Mouse (Mus musculus) T-helper 1 cell (primary cell): Measurements from ENCODE around the gene Nfatc2.

Experiments
- in situ Hi-C: fragments of 300-600 bp; cut with MboI, MseI; formaldehyde crosslinking; loops from one replicate; pipeline ENCODE4 v1.15.1; 2025; ENCODE audit warnings: high pct_unique_total_duplicates

Nfatc2 gene

GRCm38 (mm10) chr2:168609653-168610248, 8.3 kb upstream of the Nfatc2 start:
- in situ Hi-C loops: no loop called here

DNA sequence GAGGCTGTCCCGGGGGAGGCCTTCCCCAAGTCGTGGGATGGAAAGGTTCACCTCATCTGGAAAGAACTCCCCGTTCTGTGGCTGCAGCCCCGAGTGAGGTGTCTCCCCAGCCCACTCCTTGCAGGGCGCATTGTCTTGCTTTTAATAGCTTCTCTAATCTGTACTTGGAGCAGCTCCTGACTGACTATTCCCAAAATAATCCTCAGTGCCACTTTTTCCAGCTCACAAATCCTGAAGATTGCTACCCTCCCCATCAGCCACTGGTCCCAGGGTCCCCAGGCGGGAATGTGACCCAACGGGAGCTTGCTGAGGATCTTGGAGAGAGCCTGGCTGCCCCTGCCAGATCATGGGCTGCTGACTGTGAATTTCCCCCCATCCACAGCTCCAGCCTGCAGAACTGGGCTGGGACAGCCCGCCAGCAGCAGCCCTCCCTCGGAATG, 6.7 kb upstream of the Nfatc2 start:
- in situ Hi-C loops: no loop called here

GRCm38 (mm10) chr2:168604655-168605070, 3.2 kb upstream of the Nfatc2 start:
- in situ Hi-C loops: no loop called here

DNA sequence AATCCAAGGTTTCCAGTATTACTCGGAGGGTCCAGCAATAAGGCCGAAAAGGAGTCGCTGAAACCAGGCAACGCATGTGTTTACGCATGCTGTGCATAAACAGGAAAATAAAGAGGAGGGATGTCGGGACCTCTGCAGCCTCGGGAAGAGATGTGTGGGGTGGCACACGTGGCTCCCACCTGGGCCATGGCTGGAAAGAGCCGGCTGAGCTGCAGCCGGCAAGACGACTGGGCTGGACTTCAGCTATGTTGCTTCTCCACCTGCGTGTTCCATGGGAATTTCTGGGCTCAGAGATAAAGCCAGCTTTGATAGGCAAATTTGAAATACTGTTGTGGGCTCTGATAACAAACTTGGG, 907 bp upstream of the Nfatc2 start:
- in situ Hi-C loops: no loop called here

- in situ Hi-C loops: no loop called here
Measured at GRCm38 (mm10) chr2:168600750-168601490, 537 bp downstream of the Nfatc2 start.

GRCm38 (mm10) chr2:168595693-168596092, 5.8 kb downstream of the Nfatc2 start:
- in situ Hi-C loops: loop anchor here (25.0 kb wide), 2 partner anchors 633 to 1692 kb away; no protein-coding TSS in a partner anchor

DNA sequence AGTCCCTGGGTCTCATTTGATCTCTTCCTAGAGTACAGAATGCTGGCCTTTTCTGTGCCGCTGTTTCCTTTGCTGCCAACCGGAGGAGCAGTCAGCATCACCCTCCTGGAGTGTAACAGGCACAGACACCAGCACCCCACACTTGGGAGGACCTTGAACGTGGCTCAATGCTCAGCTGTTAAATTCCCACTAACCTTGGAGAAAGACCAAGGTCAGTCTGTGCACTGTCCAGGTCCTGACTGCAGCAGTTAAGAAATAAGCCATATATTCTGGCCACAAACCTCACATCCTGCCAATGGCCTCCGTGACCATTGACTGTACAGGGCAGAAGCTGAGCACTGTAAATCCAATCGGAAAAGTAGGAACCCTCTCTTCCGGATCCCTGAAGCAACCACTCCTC, 7.8 kb downstream of the Nfatc2 start:
- in situ Hi-C loops: loop anchor here (25.0 kb wide), 2 partner anchors 631 to 1694 kb away; no protein-coding TSS in a partner anchor

DNA sequence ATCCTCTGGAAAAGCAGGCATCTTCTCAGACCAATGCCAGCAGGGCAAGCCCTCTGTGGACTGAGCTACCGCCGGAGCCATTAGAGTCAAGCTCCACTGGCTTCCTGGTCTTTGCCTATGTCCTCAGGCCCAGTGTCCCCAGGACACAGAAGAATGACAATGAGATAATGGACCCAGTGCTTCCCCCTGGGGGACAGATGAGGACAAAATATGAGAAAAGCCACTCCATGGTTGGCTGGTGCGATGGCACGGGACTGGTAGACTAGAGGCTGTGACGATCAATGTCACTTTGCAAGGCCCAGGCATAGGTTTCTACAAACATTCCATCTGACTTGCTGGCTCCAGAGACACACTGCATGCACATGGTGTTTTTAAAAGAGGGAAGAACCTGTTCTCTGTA, 8.5 kb downstream of the Nfatc2 start:
- in situ Hi-C loops: loop anchor here (25.0 kb wide), 2 partner anchors 631 to 1694 kb away; no protein-coding TSS in a partner anchor

DNA sequence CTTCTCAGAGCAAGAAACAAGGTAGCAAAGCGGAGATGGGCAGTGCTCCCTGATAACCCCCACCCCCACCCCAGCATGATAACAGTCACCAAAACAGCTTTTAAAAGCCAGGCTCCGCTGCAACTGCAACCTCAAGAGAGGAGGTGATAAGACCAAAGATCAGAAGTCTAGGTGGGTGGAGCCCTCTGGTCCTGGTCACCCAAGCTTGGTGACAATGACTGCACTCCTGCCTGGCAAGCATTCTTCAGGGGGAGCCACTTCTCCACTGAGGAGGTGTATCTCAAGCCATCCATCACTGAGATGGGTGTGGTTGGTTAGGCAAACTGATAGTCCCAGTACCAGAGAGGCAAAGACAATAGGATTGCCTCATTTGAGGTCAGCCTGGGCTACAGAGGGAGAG, 10.4 kb downstream of the Nfatc2 start:
- in situ Hi-C loops: loop anchor here (25.0 kb wide), 2 partner anchors 629 to 1696 kb away; no protein-coding TSS in a partner anchor

DNA sequence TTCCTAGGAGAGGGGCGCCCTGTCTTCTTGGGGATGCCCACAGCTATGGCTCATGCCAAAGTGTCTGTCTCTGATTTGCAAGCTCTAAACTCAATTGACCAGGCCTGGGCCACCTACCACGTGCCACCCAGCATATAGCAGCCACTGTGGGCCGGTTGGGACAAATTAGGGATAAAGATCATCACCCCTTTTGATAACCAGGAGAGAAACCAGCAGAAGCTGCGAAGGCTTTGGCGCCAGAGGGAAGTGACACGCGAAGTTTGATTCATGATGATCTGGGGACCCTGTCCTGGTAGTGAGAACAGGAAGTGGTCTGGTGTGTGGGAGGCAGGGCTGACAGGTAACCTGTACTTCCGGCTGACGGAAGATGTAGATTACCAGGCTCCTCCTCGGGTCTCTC, 10.9 kb downstream of the Nfatc2 start:
- in situ Hi-C loops: loop anchor here (25.0 kb wide), 2 partner anchors 628 to 1697 kb away; no protein-coding TSS in a partner anchor

DNA sequence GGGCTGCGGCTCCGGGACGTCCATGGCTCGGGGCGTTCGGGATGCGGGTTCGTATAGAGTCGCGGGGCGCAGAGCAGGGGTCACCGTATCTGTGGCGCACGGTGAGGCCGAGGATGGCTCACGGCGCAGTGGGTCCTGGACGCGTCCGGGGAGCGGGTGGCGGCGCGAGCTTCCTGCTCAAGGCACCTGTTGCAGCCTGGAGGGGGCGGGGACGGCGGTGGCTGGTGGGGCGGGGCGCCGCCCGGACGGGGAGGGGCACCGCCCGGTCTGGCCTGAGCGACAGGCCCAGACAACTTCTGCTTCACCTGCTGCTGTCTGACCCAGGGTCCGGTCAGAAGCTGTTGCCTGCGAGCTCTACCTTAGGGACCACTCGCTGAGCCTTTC, 11.3 kb downstream of the Nfatc2 start:
- in situ Hi-C loops: loop anchor here (25.0 kb wide), 2 partner anchors 628 to 1697 kb away; no protein-coding TSS in a partner anchor

DNA sequence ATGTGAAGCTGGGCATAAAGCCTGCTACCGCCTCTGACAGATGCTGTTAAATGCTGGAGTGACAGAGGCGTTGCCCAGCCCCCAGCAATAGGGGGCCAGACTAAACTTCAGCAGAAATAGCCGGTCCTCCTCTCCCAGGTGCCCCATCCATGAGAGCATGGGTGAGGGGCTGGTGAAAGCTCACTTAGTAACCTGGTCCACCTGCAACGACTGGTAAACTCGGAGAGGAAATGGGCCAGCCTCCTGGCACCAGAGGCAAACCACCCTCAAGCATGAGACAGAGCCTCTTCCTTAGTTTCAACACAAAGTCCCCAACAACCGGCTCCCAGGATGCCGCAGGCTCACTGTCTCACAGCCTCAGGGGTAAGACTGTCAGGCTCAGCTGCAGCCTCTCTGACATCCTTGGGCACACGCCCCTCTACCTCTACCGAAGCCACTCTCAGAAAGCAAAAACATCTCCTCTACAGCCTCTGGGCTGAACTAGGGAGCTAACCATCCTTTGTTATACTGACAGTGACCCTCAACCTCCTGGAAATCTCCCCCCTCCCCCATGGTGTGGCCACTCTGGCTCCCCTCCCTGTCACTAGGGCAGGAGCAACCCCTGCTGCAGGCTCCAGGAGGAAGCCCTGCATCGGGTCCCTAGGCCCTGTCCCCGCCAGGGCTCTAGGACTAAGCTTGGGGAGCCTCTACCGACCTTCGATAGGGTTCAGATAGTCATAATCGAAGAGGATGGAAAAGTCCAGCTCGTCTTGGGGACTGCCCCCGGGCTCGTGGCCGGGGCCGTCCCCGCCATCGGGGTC, 11.9 kb downstream of the Nfatc2 start:
- in situ Hi-C loops: loop anchor here (25.0 kb wide), 2 partner anchors 627 to 1698 kb away; no protein-coding TSS in a partner anchor

- in situ Hi-C loops: loop anchor here (25.0 kb wide), 2 partner anchors 626 to 1699 kb away; no protein-coding TSS in a partner anchor
Measured at GRCm38 (mm10) chr2:168588591-168589367, 12.7 kb downstream of the Nfatc2 start.

DNA sequence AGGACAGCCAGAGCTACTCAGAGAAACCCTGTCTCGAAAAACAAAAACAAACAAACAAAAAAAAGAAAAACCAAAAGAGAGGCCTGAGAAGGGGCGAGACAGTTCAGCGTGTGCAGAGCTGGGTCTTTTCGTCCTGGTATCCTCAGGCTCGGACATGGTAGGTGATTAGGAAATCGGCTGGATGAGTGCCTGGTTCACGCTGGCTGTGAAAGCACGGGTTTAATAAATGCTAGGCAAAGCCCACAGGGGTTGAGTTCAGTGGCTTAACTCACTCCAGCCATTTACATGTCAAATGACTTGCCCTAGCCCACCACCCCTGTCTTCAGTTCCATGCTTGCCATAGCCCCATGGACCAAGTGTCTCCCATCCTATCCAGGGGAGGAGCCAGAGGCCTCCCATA, 14.3 kb downstream of the Nfatc2 start:
- in situ Hi-C loops: loop anchor here (25.0 kb wide), 2 partner anchors 625 to 1700 kb away; no protein-coding TSS in a partner anchor

- in situ Hi-C loops: loop anchor here (25.0 kb wide), 2 partner anchors 624 to 1701 kb away; no protein-coding TSS in a partner anchor
Measured at GRCm38 (mm10) chr2:168586512-168586911, 14.9 kb downstream of the Nfatc2 start.

DNA sequence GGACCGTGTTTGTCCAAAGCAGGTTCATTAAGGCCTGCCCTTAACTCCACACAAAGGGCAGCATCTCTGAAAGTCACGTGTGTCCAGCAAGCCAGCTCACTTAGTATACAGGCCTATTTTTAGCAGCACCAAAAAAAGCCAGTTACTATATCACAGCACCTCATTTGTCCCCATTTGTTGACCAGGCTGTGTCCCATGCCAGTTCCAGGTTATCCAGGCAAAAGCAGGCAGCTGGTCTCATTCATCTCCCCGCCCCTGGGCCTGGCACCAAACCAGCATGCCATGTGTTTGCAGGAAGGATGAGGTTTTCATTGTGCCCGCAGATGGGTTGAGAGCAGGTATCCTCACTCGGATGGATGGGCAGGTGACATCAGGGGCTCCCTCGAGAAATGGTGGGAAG, 16.6 kb downstream of the Nfatc2 start:
- in situ Hi-C loops: loop anchor here (25.0 kb wide), 2 partner anchors 623 to 1702 kb away; no protein-coding TSS in a partner anchor

GRCm38 (mm10) chr2:168584408-168584807, 17.0 kb downstream of the Nfatc2 start:
- in situ Hi-C loops: loop anchor here (25.0 kb wide), 2 partner anchors 622 to 1703 kb away; no protein-coding TSS in a partner anchor

- in situ Hi-C loops: loop anchor here (25.0 kb wide), 2 partner anchors 621 to 1704 kb away; no protein-coding TSS in a partner anchor
Measured at GRCm38 (mm10) chr2:168583084-168583483, 18.4 kb downstream of the Nfatc2 start.

DNA sequence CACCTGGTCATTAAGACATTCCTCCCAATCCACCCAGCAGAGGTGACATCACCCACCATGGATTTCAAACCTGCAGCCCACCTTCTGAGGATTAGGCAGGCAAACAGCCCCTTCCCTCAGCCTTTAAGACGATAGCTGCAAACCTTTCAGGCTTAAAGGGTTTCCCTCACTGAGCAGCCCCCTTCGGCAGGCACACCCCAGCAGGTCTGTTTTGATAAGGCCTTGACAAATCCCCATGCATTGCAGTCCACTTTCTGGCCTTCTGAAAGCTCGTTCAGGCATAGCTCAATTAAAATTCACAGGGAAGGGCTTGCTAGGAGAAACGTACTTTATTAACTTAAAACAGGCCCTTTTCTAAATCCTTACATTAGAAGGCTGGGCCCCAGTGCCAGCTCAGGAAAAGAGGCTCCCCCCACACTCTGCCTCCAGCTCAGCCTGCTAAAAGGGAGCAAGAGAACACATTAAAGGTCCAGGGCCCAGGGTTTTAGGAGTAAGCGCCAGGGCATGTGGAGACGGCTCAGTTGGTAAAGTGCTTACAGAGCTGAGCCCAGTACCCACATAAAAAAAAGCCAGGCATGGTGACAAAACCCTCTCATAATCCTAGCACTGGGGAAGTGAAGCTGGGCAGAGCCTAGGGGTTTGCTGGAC, 20.1 kb downstream of the Nfatc2 start:
- in situ Hi-C loops: loop anchor here (25.0 kb wide), 2 partner anchors 619 to 1706 kb away; no protein-coding TSS in a partner anchor
